Mouse (Mus musculus) A20 (cell line): ENCODE results near the gene Col15a1.

ENCODE experiments used
- DNase-seq: peaks from one replicate; pipeline ENCODE4 v3.0.0-alpha.2; 2011; ENCODE audit warnings: low read depth, low spot score

The Col15a1 gene

DNA sequence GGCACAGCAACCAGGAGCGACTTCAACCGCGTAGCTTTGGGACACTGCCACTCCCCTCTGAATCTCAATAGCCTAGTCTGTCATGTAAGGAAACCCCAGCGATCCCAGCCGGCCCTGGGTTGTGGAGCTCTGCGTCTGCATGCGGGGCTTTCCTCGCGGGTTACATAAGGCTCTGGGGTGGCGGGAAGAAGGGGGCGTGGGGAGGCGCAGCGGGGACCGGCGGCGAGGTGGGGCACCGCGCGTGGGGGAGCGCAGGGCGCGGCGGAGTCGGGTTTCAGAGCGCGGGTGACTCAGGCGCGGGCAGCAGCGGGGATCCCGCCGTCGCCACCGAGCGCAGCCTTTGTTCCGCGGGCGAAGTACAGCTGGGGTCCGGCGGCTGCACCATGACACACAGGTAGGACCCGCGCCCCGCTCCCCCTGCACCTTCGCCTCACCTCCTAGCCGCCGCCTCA, at the start of gene Col15a1:
TSS of gene Col15a1 (plus strand) at position 193 of the 452 bp plus-strand sequence.
- no peak for DNase-seq

- DNase-seq: no peak
Observed at GRCm38 (mm10) chr4:47161103-47161755, 46.7 kb upstream of the Col15a1 start.

DNA sequence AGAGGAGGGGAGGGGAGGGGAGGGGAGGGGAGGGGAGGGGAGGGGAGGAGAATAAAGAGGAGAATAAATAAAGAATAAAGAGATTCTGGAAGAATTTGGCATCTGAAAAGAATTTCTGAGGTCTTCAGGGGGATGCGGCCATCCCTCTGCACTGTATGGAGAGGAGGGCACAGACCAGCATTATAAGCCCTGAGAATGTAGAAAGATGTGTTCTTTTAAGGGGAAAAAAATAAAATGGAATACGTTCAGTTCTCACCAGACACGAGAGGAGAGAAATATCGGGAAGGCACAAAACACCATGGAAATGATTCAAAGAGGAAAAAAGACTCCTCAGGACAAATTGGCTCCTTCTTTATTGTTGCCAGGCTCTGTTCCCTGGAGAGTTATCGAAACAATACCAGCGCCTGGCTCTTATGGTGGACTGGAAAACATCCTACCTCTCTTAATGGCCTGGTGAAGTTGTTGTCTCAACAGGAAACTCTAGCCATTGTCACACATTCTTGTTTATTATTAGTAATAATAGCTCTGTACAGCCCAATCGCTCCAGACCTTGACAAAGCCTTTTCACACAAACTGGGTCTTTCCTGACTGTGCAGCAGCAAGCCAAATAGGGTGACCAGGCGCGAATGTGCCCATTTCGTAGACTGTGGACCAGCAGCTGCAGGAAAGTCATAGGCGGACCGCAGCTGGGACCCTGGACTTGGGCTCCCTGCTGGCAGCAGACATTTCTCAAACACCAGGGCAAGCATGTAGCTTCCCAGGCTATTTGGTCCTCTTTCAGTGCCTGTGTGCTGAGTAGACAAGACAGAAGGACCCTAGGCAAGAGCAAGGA, 46.0 kb upstream of the Col15a1 start:
- DNase-seq: no peak

DNA sequence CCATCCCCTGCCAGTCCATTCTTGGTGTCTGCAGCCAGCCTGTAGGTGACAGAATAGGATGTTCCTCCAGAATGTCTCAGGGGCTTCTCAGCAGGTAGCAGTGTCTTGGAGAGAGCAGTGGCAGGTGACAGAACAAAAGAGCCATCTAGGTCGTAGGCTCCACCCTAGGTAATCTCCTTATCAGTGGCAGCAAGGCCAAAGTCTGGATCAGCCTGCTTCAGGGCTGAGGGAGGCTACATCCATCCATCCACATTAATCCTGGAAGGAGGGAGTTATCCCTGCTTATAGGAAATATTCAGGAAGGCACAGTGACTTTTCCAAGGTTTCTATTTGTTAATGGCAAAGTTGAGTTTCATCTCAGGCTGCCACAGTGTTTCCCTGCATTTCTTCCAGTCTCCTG, 35.6 kb upstream of the Col15a1 start:
- no peak for DNase-seq

- DNase-seq: no peak
Observed at GRCm38 (mm10) chr4:47177101-47177500, 30.9 kb upstream of the Col15a1 start.

DNA sequence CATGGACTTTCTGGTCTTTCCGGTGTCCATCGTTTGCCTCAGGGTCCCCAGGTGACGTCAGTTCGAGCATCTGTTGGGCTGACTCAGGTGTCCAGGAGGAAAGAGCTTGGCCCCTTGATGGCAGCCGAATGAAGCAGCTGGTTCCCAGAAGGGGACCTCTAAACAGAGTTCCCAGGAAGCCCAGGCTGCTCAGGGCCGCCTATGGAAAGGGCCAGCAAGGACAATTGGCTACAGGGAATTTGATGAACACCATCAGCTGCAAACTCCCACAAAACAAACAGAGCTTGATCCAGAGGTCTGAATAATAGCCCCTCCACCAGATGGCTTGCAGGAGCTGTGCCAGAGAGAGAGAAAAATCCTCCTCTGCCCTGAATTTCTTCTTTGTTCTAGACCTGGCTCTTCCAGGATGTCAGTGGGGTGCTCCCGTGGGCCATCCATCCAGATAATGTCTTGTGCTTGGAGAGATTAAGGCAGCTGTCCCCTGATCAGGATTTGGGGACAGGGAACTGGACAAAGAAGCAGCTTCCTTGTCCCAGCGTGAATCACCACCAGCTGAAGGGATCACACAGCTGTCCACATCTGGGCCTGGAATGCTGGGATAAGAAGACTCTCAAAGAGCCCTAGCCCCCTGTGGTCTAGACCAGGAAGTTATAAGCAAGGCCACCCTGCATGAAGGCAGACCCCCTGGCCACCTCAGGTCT, 29.6 kb upstream of the Col15a1 start:
- DNase-seq: no peak

GRCm38 (mm10) chr4:47179535-47179934, 28.4 kb upstream of the Col15a1 start:
- no peak for DNase-seq

- DNase-seq: no peak
Observed at GRCm38 (mm10) chr4:47184058-47184661, 23.8 kb upstream of the Col15a1 start.

DNA sequence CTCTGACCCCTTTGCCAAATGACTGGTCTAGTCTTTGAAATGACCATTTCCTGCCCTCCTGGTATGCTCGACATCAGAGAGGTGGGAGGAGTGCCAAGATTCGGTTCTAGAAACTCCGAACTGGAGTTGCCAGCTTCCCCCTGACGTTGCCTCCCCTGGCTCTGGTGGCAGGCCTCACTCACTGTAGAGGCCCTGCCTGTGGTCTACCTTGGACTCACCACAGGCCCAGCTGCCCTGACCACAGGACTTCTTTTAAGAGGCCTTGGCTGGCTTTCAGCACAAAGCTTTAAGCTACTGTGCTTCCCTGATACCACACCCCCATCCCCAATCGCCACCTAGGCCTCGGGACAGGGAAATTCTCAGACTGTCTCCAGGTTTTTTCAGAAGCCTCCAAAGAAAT, 21.4 kb upstream of the Col15a1 start:
- DNase-seq: no peak

DNA sequence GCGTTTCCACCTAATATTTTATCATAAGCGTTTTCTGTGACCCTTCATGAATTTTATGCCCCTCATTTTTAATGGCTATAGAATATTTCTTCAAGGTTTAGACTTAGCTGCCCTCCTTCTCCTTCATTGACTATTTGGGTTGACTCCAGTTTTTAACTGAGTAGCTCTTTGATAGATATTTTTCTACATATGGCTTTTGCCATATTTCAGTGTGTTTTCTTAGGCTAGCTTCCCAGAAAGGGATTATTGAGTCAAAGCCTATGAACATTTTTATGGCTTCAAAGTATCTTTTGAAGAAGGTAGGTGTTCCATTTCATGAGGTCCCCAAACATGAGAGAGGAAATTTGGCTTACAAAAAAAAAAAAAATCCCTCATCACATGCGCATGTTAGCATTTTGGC, 11.8 kb upstream of the Col15a1 start:
- DNase-seq: no peak

GRCm38 (mm10) chr4:47203643-47204042, 4.3 kb upstream of the Col15a1 start:
- no peak for DNase-seq

- no peak for DNase-seq
Observed at GRCm38 (mm10) chr4:47205846-47206245, 2.1 kb upstream of the Col15a1 start.

DNA sequence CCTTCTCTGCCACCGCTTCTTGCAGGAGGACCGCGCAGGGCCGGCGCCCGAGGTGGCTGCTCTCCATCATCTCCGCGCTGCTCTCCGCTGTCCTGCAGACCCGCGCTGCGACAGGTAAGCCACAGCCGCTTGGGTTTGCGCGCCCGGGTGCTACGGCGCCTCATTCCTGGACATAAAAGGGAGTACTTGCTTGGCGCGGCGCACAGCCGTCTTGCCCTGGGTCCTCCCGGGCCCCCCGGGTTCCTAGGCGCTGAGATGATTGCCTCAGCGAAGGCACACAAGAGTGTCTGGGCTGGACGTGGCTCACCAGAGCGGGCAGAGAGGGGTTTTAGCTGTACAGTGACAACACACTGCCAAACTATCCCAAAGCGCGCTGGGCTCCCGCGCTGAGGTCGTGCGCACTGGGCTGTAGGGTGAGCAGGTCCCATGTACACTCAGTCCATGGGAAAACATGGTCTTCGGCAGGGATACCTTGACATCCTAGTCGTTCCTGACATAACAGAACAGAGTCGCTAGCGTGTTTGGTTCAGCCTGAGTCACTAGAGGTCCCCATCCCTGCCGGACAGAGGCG, 545 bp downstream of the Col15a1 start:
- DNase-seq: no peak

DNA sequence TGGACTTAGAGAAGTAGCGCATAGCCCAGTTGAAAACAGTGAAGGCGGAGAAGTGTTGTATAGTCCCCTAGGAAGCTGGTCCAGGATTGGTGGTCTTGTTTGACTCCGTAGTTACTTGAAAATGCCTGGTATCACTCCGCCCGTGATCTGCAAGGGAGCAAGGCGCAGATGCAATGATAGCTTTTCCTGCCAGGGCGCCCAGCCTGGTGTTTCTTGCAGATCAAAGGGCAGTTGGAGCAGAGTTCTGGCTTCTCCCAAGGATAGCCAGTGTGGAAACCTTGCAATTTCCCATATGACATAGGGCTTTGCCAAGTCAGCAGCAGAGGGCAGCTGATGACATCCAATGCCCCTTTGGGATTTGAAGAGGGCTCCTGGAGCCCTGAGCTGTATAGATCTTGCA, 1.5 kb downstream of the Col15a1 start:
- DNase-seq: no peak

DNA sequence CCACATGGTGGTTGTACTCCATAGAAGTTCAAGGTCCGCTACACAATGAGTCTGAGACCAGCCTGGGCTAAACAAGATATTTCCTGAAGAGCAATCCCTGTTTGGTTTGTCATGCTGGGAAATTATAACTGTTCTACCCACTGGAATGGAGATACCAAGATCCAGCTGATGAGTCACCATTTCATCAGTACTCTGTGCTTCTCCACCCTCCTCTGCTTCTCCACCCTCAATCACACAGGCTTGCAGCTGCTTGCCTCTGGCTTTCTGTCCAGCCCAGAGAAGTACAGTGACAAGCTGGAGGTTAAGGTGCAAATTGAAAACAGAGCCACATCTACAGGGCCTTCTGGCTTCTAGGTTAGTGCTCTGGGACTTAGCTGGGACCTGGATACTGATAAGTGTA, 10.9 kb downstream of the Col15a1 start:
- DNase-seq: no peak

GRCm38 (mm10) chr4:47219393-47219792, 11.4 kb downstream of the Col15a1 start:
- no peak for DNase-seq

DNA sequence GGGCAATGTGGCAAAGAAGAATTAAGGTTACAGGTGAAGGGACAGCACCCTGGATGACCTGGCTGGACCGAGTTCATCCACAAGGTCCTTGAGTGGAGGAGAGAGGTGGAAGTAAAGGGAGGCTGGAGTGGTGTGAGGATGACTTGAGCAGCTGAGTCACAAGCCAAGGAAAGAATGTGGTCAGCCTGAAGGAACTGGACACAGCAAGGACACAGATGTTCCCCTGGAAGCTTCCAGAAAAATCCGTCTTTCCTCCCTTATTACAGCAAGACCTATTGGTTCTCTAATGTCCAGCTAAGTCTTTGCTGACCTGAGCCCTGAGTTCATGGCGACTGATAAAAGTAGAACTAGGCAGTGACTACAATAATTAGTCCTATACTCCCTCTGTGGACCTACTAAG, 12.6 kb downstream of the Col15a1 start:
- DNase-seq: no peak

DNA sequence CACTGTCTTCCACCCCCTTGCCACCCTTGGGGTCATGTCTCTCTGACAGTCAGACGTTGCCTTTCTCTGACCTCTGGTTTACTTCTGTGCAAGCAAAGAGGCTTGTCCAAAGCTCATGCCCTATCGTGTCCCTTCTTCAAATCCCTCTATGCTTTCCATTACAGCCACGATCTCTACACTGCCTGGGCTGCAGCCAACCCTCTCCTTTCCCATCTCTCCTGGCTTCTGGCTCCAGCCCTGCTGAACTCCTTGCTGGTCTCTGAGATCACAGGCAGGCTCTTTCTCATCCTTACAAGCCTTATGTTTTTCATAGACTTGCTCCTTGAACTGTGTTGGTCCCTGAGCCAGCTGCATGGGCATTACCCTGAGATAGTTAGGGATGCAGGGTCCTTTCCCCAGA, 14.2 kb downstream of the Col15a1 start:
- no peak for DNase-seq

DNA sequence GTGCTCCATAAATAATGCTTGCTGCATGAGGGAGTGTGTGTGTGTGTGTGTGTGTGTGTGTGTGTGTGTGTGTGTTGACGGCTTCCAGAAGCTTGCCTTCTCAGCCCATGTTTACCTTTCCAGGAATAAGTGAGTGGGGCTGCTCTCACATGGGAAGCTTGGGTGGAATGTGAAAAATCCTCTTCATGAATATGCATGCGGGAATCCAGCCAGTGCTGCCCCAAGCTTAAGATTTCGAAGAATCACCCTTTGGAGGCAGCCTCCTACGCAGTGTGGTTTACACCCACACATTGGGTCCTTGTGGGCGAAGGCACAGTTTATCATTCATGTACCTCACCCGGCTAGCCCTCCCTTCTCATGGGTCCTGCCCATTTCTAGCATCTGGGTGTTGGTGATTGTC, 18.0 kb downstream of the Col15a1 start:
- DNase-seq: no peak

GRCm38 (mm10) chr4:47227101-47227500, 19.1 kb downstream of the Col15a1 start:
- no peak for DNase-seq

DNA sequence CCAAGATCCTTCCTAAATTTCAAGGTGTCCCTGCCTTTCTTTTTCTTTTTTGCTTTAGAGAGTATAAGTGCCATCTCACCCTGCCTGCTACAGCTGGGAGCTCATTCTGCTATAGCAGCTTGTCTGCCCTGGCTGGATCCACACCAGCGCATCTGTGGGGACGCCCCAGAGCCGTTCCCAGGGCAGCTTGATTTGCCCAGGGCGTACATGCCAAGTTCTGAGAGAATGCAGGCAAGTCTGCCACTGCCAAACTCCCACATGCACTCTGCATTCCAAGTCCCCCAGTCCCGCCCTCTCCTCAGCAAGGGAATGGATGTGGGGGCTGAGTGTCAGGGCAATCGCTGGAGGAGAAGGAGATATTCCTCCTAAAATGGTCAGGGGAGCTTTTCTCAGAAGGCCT, 19.8 kb downstream of the Col15a1 start:
- DNase-seq: no peak

GRCm38 (mm10) chr4:47228945-47229344, 21.0 kb downstream of the Col15a1 start:
- DNase-seq: no peak
